ENCODE assay signal across 7 mouse cellular contexts in genomic region chr16:36693818-36694413, GRCm38 (mm10). TPM values are rescaled to one million over a fixed set of nuclear protein-coding genes. Genes with fewer than 3 reads are reported as not detected.
DNase-seq lines count a peak whose midpoint lies in the region; ATAC-seq lines count a peak whose summit lies in the region.

Ildr1 (plus strand) TSS chr16:36693978.

- no peaks in the 10 kb centered on the region for H3K9me3 ChIP-seq in forebrain, embryonic 15.5 days
- no peaks in the 10 kb centered on the region for H3K9me3 ChIP-seq in stomach, embryonic 16.5 days (replicated peaks; ENCODE audit: control insufficient read depth, low read length)

- H3K4me2 ChIP-seq in forebrain, embryonic 15.5 days (replicated peaks), result peak within 1 kb of the TSS; percentile 84
- H3K4me2 ChIP-seq in stomach, embryonic 16.5 days (ENCODE audit: low read depth, low read length), result peak within 1 kb of the TSS; percentile 61

- H3K4me1 ChIP-seq in forebrain, embryonic 15.5 days, result peaks cover 8% of the 10 kb centered on the region
- peaks cover 2% of the 10 kb centered on the region; the same call in 1 of the 2 replicates for H3K4me1 ChIP-seq in stomach, embryonic 16.5 days (ENCODE audit: control insufficient read depth, insufficient read depth, low read length)

- H3K4me3 ChIP-seq in forebrain, embryonic 15.5 days, result peak within 1 kb of the TSS; percentile 37
- H3K4me3 ChIP-seq in stomach, embryonic 16.5 days (replicated peaks; ENCODE audit: low read length), result peak within 1 kb of the TSS; percentile 49

- H3K27ac ChIP-seq in forebrain, embryonic 15.5 days (replicated peaks), result no peak within 1 kb of the TSS
- peak within 1 kb of the TSS; percentile 64; the same call in 1 of the 2 replicates for H3K27ac ChIP-seq in stomach, embryonic 16.5 days (ENCODE audit: low read length)

- ATAC-seq in forebrain, embryonic 15.5 days (replicated peaks), result peak; percentile 60
- peak; percentile 87 for ATAC-seq in stomach, embryonic 16.5 days (ENCODE audit: insufficient read depth, low FRiP score)

- no peaks in the 10 kb centered on the region for H3K36me3 ChIP-seq in forebrain, embryonic 15.5 days
- no peaks in the 10 kb centered on the region for H3K36me3 ChIP-seq in stomach, embryonic 16.5 days (ENCODE audit: control insufficient read depth, insufficient read depth, low read length)

- DNase-seq in testis, postnatal 14 days (ENCODE audit: low spot score), result peak; percentile 12
- DNase-seq in testis, postnatal 10 days (ENCODE audit: low spot score), result no peak
- DNase-seq in kidney, postnatal 14 days, result peak; percentile 68
- peak; percentile 4 for DNase-seq in mesoderm, embryonic 11.5 days (ENCODE audit: low read depth, low spot score)
- DNase-seq in right cerebral cortex, postnatal 36 days (ENCODE audit: low spot score in 2 of 2), result no peak

- H3K27me3 ChIP-seq in forebrain, embryonic 15.5 days, result peaks cover 12% of the 10 kb centered on the region; the same call in 1 of the 2 replicates
- H3K27me3 ChIP-seq in stomach, embryonic 16.5 days (ENCODE audit: control insufficient read depth, insufficient read depth, low read length), result peaks cover 3% of the 10 kb centered on the region; the same call in 1 of the 2 replicates

- 3% methylated on average over 40 of the region's 40 CpGs for WGBS in forebrain, embryonic 15.5 days
- WGBS in stomach, embryonic 16.5 days, result 2% methylated on average over 40 of the region's 40 CpGs

- H3K9ac ChIP-seq in forebrain, embryonic 15.5 days (replicated peaks), result peak within 1 kb of the TSS; percentile 41; the same call in 1 of the 2 replicates
- H3K9ac ChIP-seq in stomach, embryonic 16.5 days (ENCODE audit: low read length), result peak within 1 kb of the TSS; percentile 68

RNA-seq across cellular contexts. Expression of gene Ildr1, which starts in this region (rescaled TPM):
- polyA plus RNA-seq in forebrain, embryonic 15.5 days (2015; fragmentation: Nextera tagmentation; extraction: Ambion mirVana), result 0.06 and 0.17 TPM in 2 replicates
- 8.3 and 12.1 TPM in 2 replicates for polyA plus RNA-seq in stomach, embryonic 16.5 days (2015; fragmentation: Nextera tagmentation; extraction: Ambion mirVana)

Comparison
In these comparisons a context has a peak if more than half of its experiments do, and no peak if none do; other contexts are left out.
1. DNase-seq: peak in testis, postnatal 14 days (single experiment), kidney, postnatal 14 days (single experiment) and mesoderm, embryonic 11.5 days (single experiment); none in testis, postnatal 10 days (single experiment) and right cerebral cortex, postnatal 36 days (0 of 2).
2. Peak in ATAC-seq, H3K4me3 ChIP-seq, H3K9ac ChIP-seq and H3K4me2 ChIP-seq in forebrain, embryonic 15.5 days; RNA of the gene not detected or under 1 TPM.